Mouse (Mus musculus) small intestine, adult 2 months (tissue): ENCODE results near the gene Tipin. TPM values are rescaled to one million over a fixed set of nuclear protein-coding genes. Genes with fewer than 3 reads are reported as not detected.

Source experiments
- H3K27ac ChIP-seq: fragments of 200-500 bp; 2 replicates; pipeline ENCODE4 v1.5.1; 2012; ENCODE audit warnings: low read depth, low read length, control low read depth, inconsistent platforms; ENCODE audit not compliant: insufficient read depth
- H3K27me3 ChIP-seq: fragments of 200-500 bp; 2 replicates; pipeline ENCODE4 v1.6.1; 2012; ENCODE audit warnings: mild to moderate bottlenecking, moderate library complexity, low read length, inconsistent platforms; ENCODE audit not compliant: control insufficient read depth, insufficient read depth
- H3K36me3 ChIP-seq: fragments of 200-500 bp; 2 replicates; pipeline ENCODE4 v1.6.1; 2012; ENCODE audit warnings: mild to moderate bottlenecking, low read length, control low read depth, inconsistent platforms; ENCODE audit not compliant: control insufficient read depth, insufficient read depth
- H3K4me1 ChIP-seq: fragments of 200-500 bp; 2 replicates; pipeline ENCODE4 v1.6.1; 2012; ENCODE audit warnings: low read length, inconsistent platforms, mixed read lengths; ENCODE audit not compliant: control insufficient read depth, insufficient read depth, insufficient read length
- H3K4me3 ChIP-seq: fragments of 200-500 bp; 2 replicates; pipeline ENCODE4 v1.5.1; 2012; ENCODE audit warnings: low read depth, mild to moderate bottlenecking, control low read depth, inconsistent platforms, low read length, moderate library complexity
- CTCF ChIP-seq: fragments of 200-500 bp; IDR thresholded peaks from 2 replicates; pipeline ENCODE4 v1.5.1; 2012; ENCODE audit warnings: low read depth, mild to moderate bottlenecking, control low read depth, inconsistent platforms, low read length, moderate library complexity, mixed read lengths; ENCODE audit not compliant: insufficient replicate concordance, insufficient read length; ENCODE audit errors: extremely low read depth
- POLR2A ChIP-seq: fragments of 200-500 bp; IDR thresholded peaks from 2 replicates; pipeline ENCODE4 v1.6.1; 2012; ENCODE audit warnings: low read depth, mild to moderate bottlenecking, control low read depth, inconsistent platforms, low read length, moderate library complexity
- WGBS: fragments of 180-500 bp; shearing (Covaris S2); methylation state at CpG from one replicate; pipeline ENCODE4 v1.1.7; 2018; 5-methylcytosine and 5-hydroxymethylcytosine counted together
- polyA plus RNA-seq: library from polyadenylated mRNA; depleted of rRNA; stranded (reverse); fragments of >200 nt; gene quantifications from 2 replicates; pipeline ENCODE4 v1.2.3, GENCODE M21; 2012

Gene Tipin
- polyA plus RNA-seq, 1 experiment = 0.35 TPM

DNA sequence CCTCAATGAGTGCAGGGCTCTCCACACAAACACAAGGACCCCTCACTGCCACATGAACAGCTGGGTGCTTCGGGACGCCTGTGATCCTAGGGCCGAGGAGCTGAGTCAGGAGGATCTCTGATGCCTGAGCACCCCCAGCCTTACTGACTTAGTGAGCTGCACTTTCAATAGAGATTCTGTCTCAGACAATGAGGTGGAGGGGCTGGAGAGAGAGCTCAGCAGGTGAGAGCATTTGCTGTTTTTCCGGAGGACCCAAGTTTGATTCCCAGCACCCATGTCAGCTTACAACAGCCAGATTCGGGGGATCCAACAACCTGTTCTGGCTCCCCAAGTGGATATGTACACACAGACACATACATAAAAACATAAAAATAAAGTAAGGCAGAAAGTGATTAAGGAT lies 35.6 kb downstream of the Tipin start:
- Histone ChIP-seq H3K27me3 (no peaks in the 10 kb centered on the region), H3K27ac (no peak overlapping the region), H3K36me3 (peaks cover 38% of the 10 kb centered on the region), H3K4me3 (no peak overlapping the region), H3K4me1 (no peaks in the 10 kb centered on the region)
- 97% methylated on average over 5 of the region's 5 CpGs for WGBS
- no peak for TF ChIP-seq POLR2A
- TF ChIP-seq CTCF = no peak

DNA sequence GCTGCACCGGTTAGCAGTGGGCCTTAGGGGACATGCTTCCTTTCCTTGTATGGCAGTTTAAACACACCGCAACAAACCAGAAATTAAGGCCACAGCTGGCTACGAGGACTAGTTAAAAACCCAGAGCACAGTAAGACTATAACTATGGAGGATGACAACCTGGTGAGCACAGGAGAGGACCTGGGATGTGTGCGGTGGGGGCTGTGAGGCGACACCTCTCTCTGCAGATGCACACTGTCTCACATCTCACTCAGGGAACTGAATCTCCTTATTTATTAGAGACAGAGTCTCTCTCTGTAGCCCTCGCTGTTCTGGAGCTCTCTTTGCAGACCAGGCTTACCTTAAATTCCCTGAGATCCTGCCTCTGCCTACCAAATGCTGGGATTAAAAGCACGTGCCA lies 42.6 kb downstream of the Tipin start:
- no peak overlapping the region for H3K4me3 ChIP-seq
- no peak for TF ChIP-seq CTCF
- no peak for TF ChIP-seq POLR2A
- no peaks in the 10 kb centered on the region for H3K27me3 ChIP-seq
- no peaks in the 10 kb centered on the region for H3K4me1 ChIP-seq
- peaks cover 52% of the 10 kb centered on the region for H3K36me3 ChIP-seq
- WGBS = 95% methylated on average over 7 of the region's 7 CpGs
- H3K27ac ChIP-seq = no peak overlapping the region

DNA sequence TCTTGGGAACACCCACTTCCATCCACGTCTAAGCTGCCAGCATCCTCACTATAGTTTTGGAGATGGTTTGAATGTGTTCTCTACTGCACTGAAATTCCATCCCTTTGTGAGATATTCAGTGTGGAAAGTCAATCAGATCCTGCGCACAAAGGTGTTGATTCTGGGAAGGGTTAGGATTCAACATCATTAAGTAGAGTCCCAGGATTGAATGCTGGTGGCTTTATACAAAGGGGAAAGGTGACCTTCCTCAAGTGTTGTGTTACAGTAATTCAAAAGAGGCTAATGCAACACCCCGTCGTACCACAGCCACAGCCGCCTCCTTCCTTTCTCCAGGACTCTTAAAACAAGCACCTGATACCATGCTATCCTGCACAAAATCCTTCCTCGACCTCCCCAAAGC lies 54.4 kb downstream of the Tipin start:
- Histone ChIP-seq H3K4me1 (no peaks in the 10 kb centered on the region), H3K27me3 (no peaks in the 10 kb centered on the region), H3K36me3 (peaks cover 8% of the 10 kb centered on the region; the same call in 1 of the 2 replicates), H3K4me3 (no peak overlapping the region), H3K27ac (no peak overlapping the region)
- TF ChIP-seq CTCF (no peak), POLR2A (no peak)
- WGBS = 93% methylated on average over 6 of the region's 6 CpGs

DNA sequence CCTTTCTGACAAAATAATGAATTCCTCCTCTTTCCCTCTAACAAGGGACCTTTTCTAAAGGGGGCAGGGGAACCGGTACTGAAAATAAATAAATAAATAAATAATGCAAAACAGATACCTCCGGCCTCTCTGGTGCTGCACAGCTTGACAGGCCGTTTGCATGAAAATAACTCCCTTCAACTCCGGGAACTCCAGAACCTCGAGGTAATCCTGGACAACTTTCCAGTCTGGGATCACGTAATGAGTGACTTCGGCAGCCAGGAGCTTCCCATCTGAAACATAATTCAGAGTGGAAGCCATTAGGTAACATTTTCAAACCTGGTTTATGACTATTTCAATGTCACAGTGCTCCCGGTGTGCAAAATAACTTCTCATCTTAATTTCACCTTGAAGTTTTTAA lies 58.0 kb downstream of the Tipin start:
- WGBS = 70% methylated on average over 8 of the region's 8 CpGs
- no peak for TF ChIP-seq POLR2A
- TF ChIP-seq CTCF = peak; percentile 7; the same call in 1 of the 2 replicates
- Histone ChIP-seq H3K36me3 (peaks cover 6% of the 10 kb centered on the region; the same call in 1 of the 2 replicates), H3K27me3 (no peaks in the 10 kb centered on the region), H3K4me1 (no peaks in the 10 kb centered on the region), H3K4me3 (no peak overlapping the region), H3K27ac (no peak overlapping the region)

DNA sequence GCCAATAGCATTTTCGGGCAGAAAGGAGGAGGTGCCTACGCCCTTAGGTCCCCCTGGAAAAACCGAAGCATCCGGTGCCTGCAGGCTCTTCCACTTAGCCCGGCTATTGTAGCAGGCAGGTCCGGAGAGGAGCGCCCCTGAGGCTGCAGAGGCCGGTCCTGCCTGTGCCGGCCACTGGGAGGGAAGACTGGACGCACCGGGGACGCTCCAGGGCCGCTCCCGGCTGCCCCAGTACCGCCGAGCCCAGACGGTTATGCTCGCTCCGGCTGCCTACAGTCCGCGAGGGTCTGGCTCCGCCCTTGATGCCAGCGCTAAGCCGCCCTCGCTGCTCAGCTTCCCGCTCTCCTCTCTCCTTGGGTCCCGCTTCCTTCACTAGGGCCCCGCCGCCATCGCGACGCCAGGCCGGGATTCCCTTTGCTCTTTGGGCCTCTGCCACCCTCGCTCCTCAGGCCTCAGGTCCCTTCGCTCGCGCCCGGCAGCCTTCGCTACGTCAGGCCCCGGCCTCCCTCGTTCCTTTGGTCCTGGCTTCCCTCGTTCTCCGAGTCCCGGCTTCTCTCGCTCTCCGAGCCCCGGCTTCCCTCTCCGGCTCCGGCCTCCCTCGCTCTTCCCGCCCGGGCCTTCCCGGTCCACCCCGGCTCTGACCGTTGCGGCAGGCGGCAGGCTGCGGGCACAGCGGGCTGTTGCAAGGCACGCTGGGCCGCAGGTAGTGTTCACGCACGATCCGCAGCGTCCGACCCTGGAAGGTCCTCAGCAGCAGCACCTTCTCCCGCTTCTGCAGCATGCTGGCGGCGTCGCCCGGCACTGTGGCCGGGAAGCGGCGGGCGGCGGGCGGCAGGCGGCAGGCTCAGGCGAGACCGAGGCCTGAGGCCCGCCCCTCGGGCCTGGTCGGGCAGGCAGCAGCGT lies 59.2 kb downstream of the Tipin start:
- Histone ChIP-seq H3K4me1 (no peaks in the 10 kb centered on the region), H3K36me3 (peaks cover 5% of the 10 kb centered on the region; the same call in 1 of the 2 replicates), H3K27me3 (no peaks in the 10 kb centered on the region), H3K27ac (peak overlapping the region; percentile 94), H3K4me3 (peak overlapping the region; percentile 83)
- TF ChIP-seq CTCF (no peak), POLR2A (peak; percentile 30)
- under 1% methylated on average over 85 of the region's 85 CpGs for WGBS

DNA sequence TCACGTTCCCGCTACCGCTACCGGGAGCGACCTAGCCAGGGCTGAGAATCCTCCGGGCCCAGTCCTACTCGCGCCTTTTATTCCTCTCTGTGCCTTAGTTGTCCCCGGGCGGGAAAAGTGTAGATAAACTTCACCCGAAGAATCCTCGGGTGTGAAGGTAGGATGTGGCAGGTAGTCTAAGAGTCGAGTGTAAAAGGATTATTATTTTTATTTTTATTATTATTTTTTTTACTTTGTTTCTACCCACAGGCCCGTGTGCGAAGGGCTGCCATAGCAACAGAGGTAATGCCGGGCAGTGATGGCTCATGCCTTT lies 59.8 kb downstream of the Tipin start, which contains the start of gene Dis3l:
TSS of gene Dis3l (minus strand) at position 35 of the 313 bp plus-strand sequence.
- Histone ChIP-seq H3K27ac (peak within 1 kb of the TSS; percentile 94), H3K27me3 (no peaks in the 10 kb centered on the region), H3K4me3 (peak within 1 kb of the TSS; percentile 83), H3K36me3 (no peaks in the 10 kb centered on the region), H3K4me1 (no peaks in the 10 kb centered on the region)
- no peak for TF ChIP-seq CTCF
- no peak for TF ChIP-seq POLR2A
- under 1% methylated on average over 16 of the region's 16 CpGs for WGBS

DNA sequence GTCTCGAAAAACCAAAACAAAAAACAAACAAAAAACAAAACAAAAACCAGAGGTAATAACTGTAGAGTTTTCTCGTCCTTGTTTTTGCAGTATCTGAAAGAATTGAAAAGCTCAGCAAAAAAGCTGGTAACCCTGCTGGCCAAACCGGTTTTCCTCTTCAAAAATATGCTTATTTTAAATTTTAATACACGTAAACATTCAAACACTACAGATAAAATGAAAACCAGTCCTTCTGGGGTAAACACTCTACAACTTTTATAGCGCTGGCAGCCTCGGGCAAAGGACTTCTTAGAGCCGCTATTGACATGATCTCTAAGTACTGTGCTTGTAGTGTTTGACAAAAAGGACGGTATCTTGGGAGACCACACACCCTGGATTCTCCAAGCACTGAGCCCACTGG lies 60.3 kb downstream of the Tipin start:
- TF ChIP-seq CTCF = no peak
- TF ChIP-seq POLR2A = no peak
- H3K27ac ChIP-seq = no peak overlapping the region
- H3K36me3 ChIP-seq = no peaks in the 10 kb centered on the region
- no peak overlapping the region for H3K4me3 ChIP-seq
- H3K27me3 ChIP-seq = no peaks in the 10 kb centered on the region
- WGBS = 82% methylated on average over 8 of the region's 8 CpGs
- H3K4me1 ChIP-seq = no peaks in the 10 kb centered on the region

DNA sequence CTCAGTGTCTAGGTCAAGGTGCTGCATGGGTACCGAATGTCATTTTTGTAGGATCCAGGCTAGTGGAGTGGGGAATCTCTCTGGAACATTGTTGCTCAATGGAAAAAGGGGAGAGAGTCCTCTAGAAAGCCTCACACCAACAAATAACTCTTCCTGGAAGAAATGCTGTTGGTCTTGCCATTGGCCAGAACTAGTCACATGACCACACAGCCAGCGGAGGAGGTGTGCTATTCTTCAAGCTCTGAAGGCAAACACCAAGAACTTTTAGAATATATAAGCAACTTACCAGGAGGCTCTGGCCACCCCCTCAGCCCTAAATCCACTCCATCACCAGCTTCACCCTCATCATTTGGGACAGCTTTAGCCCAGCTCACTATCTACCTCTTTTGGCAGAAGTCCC lies 62.3 kb downstream of the Tipin start:
- no peaks in the 10 kb centered on the region for H3K36me3 ChIP-seq
- no peaks in the 10 kb centered on the region for H3K4me1 ChIP-seq
- H3K4me3 ChIP-seq = no peak overlapping the region
- H3K27me3 ChIP-seq = no peaks in the 10 kb centered on the region
- no peak overlapping the region for H3K27ac ChIP-seq
- TF ChIP-seq CTCF (no peak), POLR2A (no peak)
- WGBS = 92% methylated on average over 2 of the region's 2 CpGs
